Mouse (Mus musculus) bone marrow macrophage, adult 2 months (primary cell): ENCODE results near the gene Gpx7. TPM values are rescaled to one million over a fixed set of nuclear protein-coding genes. Genes with fewer than 3 reads are reported as not detected.
"Not testable (repeated sequence)": the region's sequence is repeated elsewhere in the genome, so short reads cannot be mapped to it uniquely, and the experiment has no call there.

Experiments used
- H3K27ac ChIP-seq: 2 replicates; pipeline ENCODE4 v1.5.1; 2012; ENCODE audit warnings: low read depth, low read length; ENCODE audit not compliant: insufficient read depth
- H3K4me1 ChIP-seq: 2 replicates; pipeline ENCODE4 v1.6.1; 2012; ENCODE audit warnings: low read length; ENCODE audit not compliant: control insufficient read depth, insufficient read depth
- H3K4me3 ChIP-seq: 2 replicates; pipeline ENCODE4 v1.5.1; 2012; ENCODE audit warnings: mild to moderate bottlenecking, low read length, moderate library complexity; ENCODE audit not compliant: insufficient read depth
- CTCF ChIP-seq: IDR thresholded peaks from 2 replicates; pipeline ENCODE4 v1.5.1; 2012; ENCODE audit warnings: low read depth, mild to moderate bottlenecking, low read length, moderate library complexity
- POLR2A ChIP-seq: IDR thresholded peaks from 2 replicates; pipeline ENCODE4 v1.6.1; 2012; ENCODE audit warnings: mild to moderate bottlenecking, low read depth, low read length, borderline replicate concordance
- polyA plus RNA-seq: library from polyadenylated mRNA; stranded (reverse); fragments of >200 nt; gene quantifications from 2 replicates; pipeline ENCODE4 v1.2.4, GENCODE M21; 2012; ENCODE audit not compliant: missing spikeins, insufficient read depth, insufficient read length

Gpx7 gene
- polyA plus RNA-seq, 1 experiment, result 0.66 TPM

- Histone ChIP-seq H3K27ac (no peak overlapping the region), H3K4me1 (peaks cover 18% of the 10 kb centered on the region), H3K4me3 (no peak overlapping the region)
- no peak for TF ChIP-seq POLR2A
- no peak for TF ChIP-seq CTCF
These were observed 36.4 kb downstream of the Gpx7 start for GRCm38 (mm10) chr4:108370409-108370808.

- peak overlapping the region; percentile 77 for H3K27ac ChIP-seq
- H3K4me3 ChIP-seq, result no peak overlapping the region; the same call in 1 of the 2 replicates
- H3K4me1 ChIP-seq, result peaks cover 18% of the 10 kb centered on the region
- TF ChIP-seq POLR2A (no peak), CTCF (no peak)
These were observed 37.5 kb downstream of the Gpx7 start for GRCm38 (mm10) chr4:108369254-108369653.

GRCm38 (mm10) chr4:108364111-108364476 lies 42.7 kb downstream of the Gpx7 start:
- peaks cover 5% of the 10 kb centered on the region for H3K4me1 ChIP-seq
- H3K4me3 ChIP-seq, result no peak overlapping the region
- H3K27ac ChIP-seq, result no peak overlapping the region
- no peak for TF ChIP-seq CTCF

GRCm38 (mm10) chr4:108363355-108364110 lies 43.2 kb downstream of the Gpx7 start:
- Histone ChIP-seq H3K27ac (no peak overlapping the region), H3K4me1 (peaks cover 2% of the 10 kb centered on the region; the same call in 1 of the 2 replicates), H3K4me3 (no peak overlapping the region)
- no peak for TF ChIP-seq POLR2A
- TF ChIP-seq CTCF, result no peak

GRCm38 (mm10) chr4:108362321-108363261 lies 44.2 kb downstream of the Gpx7 start:
- H3K4me1 ChIP-seq, result no peaks in the 10 kb centered on the region
- TF ChIP-seq POLR2A (no peak), CTCF (no peak)
- no peak overlapping the region for H3K27ac ChIP-seq

GRCm38 (mm10) chr4:108360136-108361055 lies 46.4 kb downstream of the Gpx7 start:
- H3K4me3 ChIP-seq, result no peak overlapping the region
- H3K27ac ChIP-seq, result no peak overlapping the region
- H3K4me1 ChIP-seq, result no peaks in the 10 kb centered on the region
- TF ChIP-seq POLR2A, result no peak
- no peak for TF ChIP-seq CTCF

More at GRCm38 (mm10) chr4:108362321-108363261, 44.2 kb downstream of the Gpx7 start:
- no peak overlapping the region for H3K4me3 ChIP-seq

GRCm38 (mm10) chr4:108358498-108358897 lies 48.3 kb downstream of the Gpx7 start:
- Histone ChIP-seq H3K4me3 (no peak overlapping the region), H3K27ac (no peak overlapping the region), H3K4me1 (no peaks in the 10 kb centered on the region)
- no peak for TF ChIP-seq POLR2A
- TF ChIP-seq CTCF, result no peak

- TF ChIP-seq POLR2A, result no peak
- no peak for TF ChIP-seq CTCF
- no peak overlapping the region for H3K4me3 ChIP-seq
- no peaks in the 10 kb centered on the region for H3K4me1 ChIP-seq
- no peak overlapping the region for H3K27ac ChIP-seq
These were observed 49.3 kb downstream of the Gpx7 start for GRCm38 (mm10) chr4:108357458-108357857.

- H3K4me3 ChIP-seq, H3K27ac ChIP-seq: not testable (repeated sequence)
- peaks cover 14% of the 10 kb centered on the region for H3K4me1 ChIP-seq
These were observed 53.2 kb downstream of the Gpx7 start for GRCm38 (mm10) chr4:108353591-108353990.

- Histone ChIP-seq H3K4me3 (no peak overlapping the region), H3K27ac (no peak overlapping the region), H3K4me1 (peaks cover 28% of the 10 kb centered on the region)
- no peak for TF ChIP-seq POLR2A
- TF ChIP-seq CTCF, result no peak
These were observed 55.9 kb downstream of the Gpx7 start for GRCm38 (mm10) chr4:108350819-108351218.

Other genes starting within 250 kb of the Gpx7 start
- not detected in 2 replicates for gene Echdc2, start 241.5 kb downstream of the Gpx7 start, polyA plus RNA-seq
- gene Zyg11a, start 188.9 kb downstream of the Gpx7 start, polyA plus RNA-seq, result not detected in 2 replicates
- 16.9 and 17.2 TPM in 2 replicates for gene Zyg11b, start 105.9 kb downstream of the Gpx7 start, polyA plus RNA-seq
- gene Coa7, start 78.8 kb downstream of the Gpx7 start, polyA plus RNA-seq, result 7.9 and 10.3 TPM in 2 replicates
- not detected in 2 replicates for gene Shisal2a, start 23.6 kb downstream of the Gpx7 start, polyA plus RNA-seq
- gene Tut4, start 52.5 kb upstream of the Gpx7 start, polyA plus RNA-seq, result 37.6 and 48.2 TPM in 2 replicates
- 29.7 and 31.4 TPM in 2 replicates for gene Prpf38a, start 172.4 kb upstream of the Gpx7 start, polyA plus RNA-seq
- gene Orc1, start 172.5 kb upstream of the Gpx7 start, polyA plus RNA-seq, result 1.1 and 1.3 TPM in 2 replicates
- gene Cc2d1b, start 213.0 kb upstream of the Gpx7 start, polyA plus RNA-seq, result 37.9 and 49.0 TPM in 2 replicates